Mouse (Mus musculus) heart, embryonic 16.5 days (tissue): ENCODE results near the gene Mcm6. TPM values are rescaled to one million over a fixed set of nuclear protein-coding genes. Genes with fewer than 3 reads are reported as not detected.
A peak's percentile ranks its signal among the peaks of the same experiment; 100 is the strongest.

Source experiments
- ATAC-seq: fragments of 200-750 bp; cut with Nextera tagmentation; replicated peaks from 2 replicates; pipeline ENCODE4 v1.8.0; 2017; ENCODE audit warnings: moderate number of reproducible peaks; ENCODE audit not compliant: insufficient read depth, low FRiP score; ENCODE audit errors: extremely low read depth
- H3K27ac ChIP-seq: fragments of 300-500 bp; sonication (generic); 2 replicates; pipeline ENCODE4 v1.5.1; 2014; ENCODE audit warnings: mild to moderate bottlenecking, low read length, control low read depth, moderate library complexity
- H3K27me3 ChIP-seq: fragments of 300-500 bp; sonication (generic); 2 replicates; pipeline ENCODE4 v1.6.1; 2014; ENCODE audit warnings: low read length, mixed read lengths; ENCODE audit not compliant: control insufficient read depth, insufficient read depth
- H3K36me3 ChIP-seq: fragments of 300-500 bp; sonication (generic); 2 replicates; pipeline ENCODE4 v1.6.1; 2014; ENCODE audit not compliant: control insufficient read depth, insufficient read depth
- H3K4me1 ChIP-seq: fragments of 300-500 bp; sonication (generic); 2 replicates; pipeline ENCODE4 v1.6.1; 2014; ENCODE audit warnings: low read length, mixed read lengths; ENCODE audit not compliant: control insufficient read depth, insufficient read depth
- H3K4me2 ChIP-seq: fragments of 300-500 bp; sonication (generic); 2 replicates; pipeline ENCODE4 v1.6.1; 2014; ENCODE audit warnings: low read depth, mild to moderate bottlenecking, control low read depth, low read length
- H3K4me3 ChIP-seq: fragments of 300-500 bp; sonication (generic); 2 replicates; pipeline ENCODE4 v1.5.1; 2014; ENCODE audit warnings: mild to moderate bottlenecking, control low read depth, low read length
- H3K9ac ChIP-seq: fragments of 300-500 bp; sonication (generic); 2 replicates; pipeline ENCODE4 v1.6.1; 2014; ENCODE audit warnings: low read length, control low read depth
- H3K9me3 ChIP-seq: fragments of 300-500 bp; sonication (generic); replicated peaks from 2 replicates; pipeline ENCODE4 v1.6.1; 2016; ENCODE audit warnings: low read length; ENCODE audit not compliant: control insufficient read depth
- WGBS: fragments of 180-500 bp; shearing (Covaris S2); extraction: QIAGEN DNeasy Blood & Tissue Kit; methylation state at CpG from one replicate; pipeline ENCODE4 v1.1.7; 2014; 5-methylcytosine and 5-hydroxymethylcytosine counted together
- polyA plus RNA-seq: library from polyadenylated mRNA; unstranded; fragments of >200 nt; fragmentation: Nextera tagmentation; extraction: Ambion mirVana; gene quantifications from 2 replicates; pipeline ENCODE4 v1.2.1, GENCODE M21; 2015

The Mcm6 gene
- polyA plus RNA-seq, result 145 and 172 TPM in 2 replicates

DNA sequence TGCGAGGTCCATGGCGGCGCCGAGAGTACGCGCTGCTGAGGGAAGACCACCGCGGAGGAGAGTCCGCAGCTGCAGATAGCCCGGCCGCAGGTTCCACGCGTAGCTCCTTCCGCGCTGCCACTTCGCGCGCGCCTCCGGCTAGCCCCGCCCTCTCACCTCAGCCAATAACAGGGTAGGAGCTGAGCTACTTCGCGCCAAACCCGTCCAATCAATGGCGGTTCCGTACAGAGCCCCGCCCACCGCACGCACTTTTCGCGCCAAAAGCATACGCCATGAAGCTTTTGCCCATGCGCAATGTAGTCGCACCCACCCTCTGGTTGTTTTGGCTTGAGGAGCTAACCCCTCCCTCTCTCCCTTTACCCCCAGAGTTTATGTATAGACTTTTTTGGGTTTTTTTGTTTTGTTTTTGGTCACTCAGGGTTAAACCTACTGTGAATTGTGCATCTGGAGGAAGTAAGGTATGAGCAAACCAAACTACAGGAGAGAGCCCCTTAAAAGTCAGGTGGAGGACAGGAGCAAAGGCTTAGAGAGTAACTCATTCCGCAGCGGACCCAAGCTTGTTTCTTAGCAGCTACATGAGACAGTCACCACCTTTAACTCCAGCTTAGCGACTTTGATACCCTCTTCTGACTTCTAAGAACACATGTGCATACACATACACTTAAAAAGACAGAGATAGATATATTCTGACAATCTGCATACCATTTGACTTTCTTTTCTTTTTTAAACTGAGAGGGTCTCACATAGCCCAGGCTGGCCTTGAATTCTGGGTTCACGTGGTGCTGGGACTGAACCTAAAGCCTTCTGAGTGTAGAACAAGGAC, at the start of gene Mcm6:
Mcm6 (minus strand) TSS at position 111 of the 823 bp plus-strand sequence.
- no peaks in the 10 kb centered on the region for H3K9me3 ChIP-seq
- peaks cover 27% of the 10 kb centered on the region for H3K36me3 ChIP-seq
- peak within 1 kb of the TSS; percentile 76 for H3K4me2 ChIP-seq
- H3K27me3 ChIP-seq, result no peaks in the 10 kb centered on the region
- H3K4me1 ChIP-seq, result peaks cover 27% of the 10 kb centered on the region
- H3K4me3 ChIP-seq, result peak within 1 kb of the TSS; percentile 90
- ATAC-seq, result peak; percentile 98
- peak within 1 kb of the TSS; percentile 87 for H3K9ac ChIP-seq
- H3K27ac ChIP-seq, result peak within 1 kb of the TSS; percentile 94
- WGBS, result 2% methylated on average over 38 of the region's 38 CpGs

DNA sequence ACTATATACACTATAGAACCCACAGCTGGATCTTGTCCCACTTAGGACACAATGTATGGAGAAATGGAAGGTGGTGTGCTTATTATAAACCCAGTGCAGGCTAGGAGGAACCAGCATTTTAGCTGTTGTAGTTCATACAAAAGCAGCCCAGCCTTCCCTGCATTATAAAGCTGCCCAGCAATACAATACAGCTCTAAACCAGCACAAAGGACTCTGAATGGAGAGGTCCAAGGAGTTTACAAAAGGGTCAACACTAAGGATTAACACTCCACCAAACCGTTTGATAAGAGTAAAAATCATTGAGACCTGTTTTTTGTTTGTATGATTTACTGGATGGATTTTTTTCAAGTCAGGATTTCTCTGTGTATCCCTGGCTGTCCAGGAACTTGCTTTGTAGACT, 47.4 kb upstream of the Mcm6 start:
- Histone ChIP-seq H3K27me3 (no peaks in the 10 kb centered on the region), H3K36me3 (peaks cover 28% of the 10 kb centered on the region), H3K9me3 (no peaks in the 10 kb centered on the region), H3K9ac (no peak overlapping the region), H3K27ac (no peak overlapping the region), H3K4me3 (no peak overlapping the region), H3K4me2 (no peak overlapping the region), H3K4me1 (no peaks in the 10 kb centered on the region)
- WGBS, result 51% methylated on average over 1 of the region's 1 CpGs
- ATAC-seq, result no peak

DNA sequence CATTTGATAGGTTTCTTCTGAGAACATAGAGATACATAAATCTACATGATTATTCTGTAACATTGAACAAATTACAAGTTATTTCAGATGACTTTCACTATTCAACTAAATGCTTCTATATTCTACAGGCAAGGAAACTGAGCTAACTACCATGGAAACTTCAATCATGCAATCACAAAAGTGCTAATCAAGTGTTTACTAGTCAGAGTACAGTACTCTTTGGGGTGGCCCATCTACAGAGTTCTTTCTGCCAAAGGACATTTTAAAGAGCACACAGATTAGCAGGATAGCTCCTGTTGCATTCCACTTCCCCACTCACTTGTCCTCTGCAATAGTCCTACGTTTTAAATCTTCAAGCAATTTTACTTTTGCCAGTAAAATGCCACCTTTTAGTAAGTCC, 46.2 kb upstream of the Mcm6 start:
- no peaks in the 10 kb centered on the region for H3K27me3 ChIP-seq
- ATAC-seq, result no peak
- H3K4me2 ChIP-seq, result no peak overlapping the region
- WGBS, result 49% methylated on average over 1 of the region's 1 CpGs
- H3K4me1 ChIP-seq, result no peaks in the 10 kb centered on the region
- no peak overlapping the region for H3K27ac ChIP-seq
- no peaks in the 10 kb centered on the region for H3K9me3 ChIP-seq
- H3K4me3 ChIP-seq, result no peak overlapping the region
- peaks cover 27% of the 10 kb centered on the region for H3K36me3 ChIP-seq
- no peak overlapping the region for H3K9ac ChIP-seq

DNA sequence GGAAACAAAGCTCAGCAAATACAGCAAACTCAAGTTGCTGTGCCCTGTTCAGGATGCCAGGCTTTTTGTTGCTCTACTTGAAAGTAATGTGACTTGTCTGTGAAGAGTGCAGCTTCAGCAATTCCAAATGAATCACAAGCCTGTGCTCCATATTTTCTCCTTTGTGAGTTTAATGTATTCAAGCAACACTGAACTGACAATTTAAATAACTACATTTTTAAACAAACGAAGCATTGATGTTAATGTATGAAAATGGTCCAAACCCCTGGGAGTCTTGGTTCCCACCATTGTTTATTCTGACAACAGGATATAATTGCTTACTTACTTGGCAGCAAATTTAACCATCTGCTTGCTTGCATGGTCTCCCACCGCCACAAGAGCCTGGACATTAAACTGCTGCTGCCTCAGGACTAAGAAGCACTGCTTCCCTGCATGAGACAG, 45.6 kb upstream of the Mcm6 start:
- H3K4me1 ChIP-seq, result no peaks in the 10 kb centered on the region
- no peaks in the 10 kb centered on the region for H3K9me3 ChIP-seq
- H3K36me3 ChIP-seq, result peaks cover 23% of the 10 kb centered on the region
- H3K4me2 ChIP-seq, result no peak overlapping the region
- H3K27ac ChIP-seq, result no peak overlapping the region
- no peaks in the 10 kb centered on the region for H3K27me3 ChIP-seq
- no peak overlapping the region for H3K4me3 ChIP-seq
- WGBS, result 66% methylated on average over 2 of the region's 2 CpGs
- no peak for ATAC-seq
- H3K9ac ChIP-seq, result no peak overlapping the region

DNA sequence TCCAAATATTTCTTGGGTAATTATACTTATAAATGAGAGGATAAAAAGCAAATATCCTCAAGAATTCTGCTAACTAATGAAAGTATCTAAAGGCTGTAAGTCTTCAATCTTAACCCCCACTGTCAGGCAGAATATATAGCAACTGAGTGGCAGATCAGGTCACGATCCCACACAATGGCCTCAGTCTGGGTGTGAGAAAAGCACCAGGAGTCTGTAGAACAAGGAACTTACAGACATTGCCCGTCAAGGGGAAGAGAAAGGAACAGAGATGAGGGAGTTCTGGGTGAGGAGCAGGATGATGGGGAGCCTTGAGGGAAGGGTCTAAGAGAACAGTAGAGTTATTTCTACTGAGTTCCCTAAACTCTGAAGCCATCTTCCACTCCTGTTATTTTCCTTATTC, 41.5 kb upstream of the Mcm6 start:
- no peak for ATAC-seq
- Histone ChIP-seq H3K36me3 (peaks cover 31% of the 10 kb centered on the region), H3K9ac (no peak overlapping the region), H3K4me2 (no peak overlapping the region), H3K27me3 (no peaks in the 10 kb centered on the region), H3K27ac (no peak overlapping the region), H3K9me3 (no peaks in the 10 kb centered on the region), H3K4me1 (no peaks in the 10 kb centered on the region), H3K4me3 (no peak overlapping the region)
- 64% methylated on average over 2 of the region's 2 CpGs for WGBS

DNA sequence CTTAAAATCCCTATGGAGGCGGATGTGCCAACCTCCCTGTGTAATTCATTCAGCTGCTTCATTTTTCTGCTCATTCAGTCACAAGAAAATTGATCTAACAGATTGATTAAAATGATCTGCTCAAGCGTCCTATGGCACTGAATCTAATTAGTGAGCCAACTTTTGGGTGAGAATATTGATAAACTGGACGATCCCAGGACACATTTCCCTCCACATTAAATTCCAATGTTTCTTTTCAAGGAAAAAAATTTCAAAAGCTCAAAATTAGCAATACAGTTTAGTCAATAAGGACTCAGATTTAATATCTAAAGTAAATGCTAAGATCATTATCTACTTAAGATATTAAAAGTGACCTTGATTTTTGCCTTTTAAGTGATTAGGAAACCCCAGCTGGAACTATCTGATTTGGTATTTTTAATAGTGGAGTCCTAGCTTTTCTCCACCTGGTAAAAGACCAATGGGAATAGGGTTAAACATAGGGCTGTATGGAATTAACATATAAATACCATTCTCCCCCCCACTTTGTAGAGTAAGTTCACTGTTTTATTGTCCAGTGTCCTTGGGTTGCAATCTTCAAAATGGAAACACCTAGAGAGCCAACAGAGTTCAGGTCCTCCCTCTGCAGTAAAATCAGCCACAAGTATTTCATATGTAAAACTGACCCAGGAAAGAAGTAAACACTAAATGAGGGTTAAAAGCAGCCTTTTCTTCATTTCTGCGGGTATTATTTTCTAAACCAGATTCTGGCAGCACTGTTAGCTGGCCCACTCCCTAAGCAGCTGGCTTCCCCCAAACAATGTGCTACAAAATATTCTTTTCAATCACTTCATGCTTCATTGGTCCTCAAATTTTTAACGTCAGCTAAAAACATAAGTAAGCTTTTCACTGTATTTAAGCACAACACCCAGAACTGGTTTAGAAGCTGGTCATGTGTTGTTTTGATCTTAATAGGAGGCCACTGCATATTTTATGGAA, 40.8 kb upstream of the Mcm6 start:
- Histone ChIP-seq H3K36me3 (peaks cover 30% of the 10 kb centered on the region), H3K4me1 (no peaks in the 10 kb centered on the region), H3K4me2 (no peak overlapping the region), H3K4me3 (no peak overlapping the region), H3K9me3 (no peaks in the 10 kb centered on the region), H3K27me3 (no peaks in the 10 kb centered on the region), H3K9ac (no peak overlapping the region), H3K27ac (no peak overlapping the region)
- ATAC-seq, result no peak
- WGBS, result 88% methylated on average over 5 of the region's 5 CpGs

DNA sequence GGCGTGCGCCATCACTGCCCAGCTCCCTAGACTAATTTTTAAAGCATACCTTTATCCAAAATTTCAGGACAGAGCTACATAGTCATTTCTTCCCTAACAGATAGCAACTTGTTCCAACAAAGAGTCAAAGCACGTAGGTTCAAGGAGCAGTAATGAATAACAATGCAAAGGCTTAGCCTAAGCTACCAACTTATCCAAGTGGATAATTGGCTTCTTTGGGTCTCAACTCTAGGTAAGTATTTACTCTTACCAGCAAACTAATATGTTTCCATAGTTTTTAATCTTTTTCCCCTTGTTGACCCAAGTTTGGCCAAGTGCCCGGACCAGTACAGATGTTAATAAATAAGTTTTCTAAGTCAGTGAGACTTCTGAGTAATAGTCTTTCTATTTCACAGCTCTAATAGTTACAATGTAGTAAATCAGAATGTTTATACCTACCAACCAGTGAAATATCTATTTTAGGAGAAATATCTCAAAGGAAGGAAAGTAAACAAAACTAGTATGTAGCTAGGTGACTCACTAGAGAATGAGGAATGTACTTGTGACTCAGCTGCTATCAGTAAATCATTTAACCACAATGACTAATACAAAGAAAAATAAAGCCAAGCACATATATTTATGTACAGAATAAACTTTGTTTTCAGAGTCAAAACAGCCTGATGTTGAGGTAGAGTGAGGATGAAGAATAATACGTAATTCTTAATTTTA, 39.4 kb upstream of the Mcm6 start:
- no peak for ATAC-seq
- no peak overlapping the region for H3K9ac ChIP-seq
- no peak overlapping the region for H3K4me2 ChIP-seq
- H3K4me3 ChIP-seq, result no peak overlapping the region
- no peak overlapping the region for H3K27ac ChIP-seq
- no peaks in the 10 kb centered on the region for H3K9me3 ChIP-seq
- peaks cover 28% of the 10 kb centered on the region for H3K36me3 ChIP-seq
- H3K4me1 ChIP-seq, result no peaks in the 10 kb centered on the region
- 90% methylated on average over 5 of the region's 5 CpGs for WGBS
- H3K27me3 ChIP-seq, result no peaks in the 10 kb centered on the region

DNA sequence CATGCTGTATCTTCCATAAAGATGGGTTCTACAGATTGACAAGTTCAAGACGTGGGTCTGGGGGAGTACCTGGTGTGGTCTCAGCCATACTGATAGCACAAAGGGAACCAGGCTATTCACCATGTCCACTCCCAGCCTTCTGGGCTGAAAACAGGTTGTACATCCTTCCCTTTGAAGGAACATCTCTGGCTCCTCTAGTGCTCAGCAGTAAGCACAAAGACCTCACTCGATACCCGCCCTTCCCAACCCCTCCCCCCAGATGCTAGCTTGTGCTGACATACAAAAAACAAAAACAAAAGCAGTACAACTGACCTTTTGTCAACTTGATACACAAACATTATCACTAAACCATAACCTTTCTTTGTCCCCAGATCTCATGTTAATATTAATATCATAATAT, 35.2 kb upstream of the Mcm6 start:
- peaks cover 17% of the 10 kb centered on the region for H3K36me3 ChIP-seq
- no peak overlapping the region for H3K4me3 ChIP-seq
- 82% methylated on average over 3 of the region's 3 CpGs for WGBS
- no peaks in the 10 kb centered on the region for H3K9me3 ChIP-seq
- no peak overlapping the region for H3K27ac ChIP-seq
- no peak overlapping the region for H3K4me2 ChIP-seq
- no peak overlapping the region for H3K9ac ChIP-seq
- ATAC-seq, result no peak
- no peaks in the 10 kb centered on the region for H3K4me1 ChIP-seq
- no peaks in the 10 kb centered on the region for H3K27me3 ChIP-seq
